Mouse (Mus musculus): ENCODE measurements around the gene Cyp2b23. TPM values are rescaled to one million over a fixed set of nuclear protein-coding genes. Genes with fewer than 3 reads are reported as not detected.
"Not testable (repeated sequence)": the region's sequence is repeated elsewhere in the genome, so short reads cannot be mapped to it uniquely, and the experiment has no call there.

The Cyp2b23 gene
- not detected in 2 replicates for total RNA-seq (2021)
- long read RNA-seq, experiment 1, result 0 reads
- long read RNA-seq, experiment 2, result 0 reads

DNA sequence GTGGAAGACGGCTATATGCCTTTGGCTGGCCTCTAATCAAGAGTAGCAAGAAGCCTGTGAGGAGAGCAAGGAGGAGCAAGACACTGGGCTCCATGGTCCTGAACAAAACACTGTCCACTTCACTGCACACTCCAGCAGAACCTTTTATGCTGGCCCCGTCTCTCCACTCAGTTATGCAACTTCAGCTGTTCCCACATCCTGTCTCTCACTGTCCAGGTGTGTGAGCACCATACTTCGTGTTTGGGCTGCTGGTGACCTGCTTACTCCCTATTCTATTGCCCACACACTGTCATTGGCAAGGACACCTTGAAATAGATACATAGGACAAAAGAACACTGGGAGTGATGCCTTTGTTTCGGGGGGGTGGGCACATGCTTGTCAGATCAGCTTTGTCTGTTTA is at the start of gene Cyp2b23:
Gene Cyp2b23, minus strand, starts transcription at position 101 of the 400 bp plus-strand sequence.
- no peak for DNase-seq

DNA sequence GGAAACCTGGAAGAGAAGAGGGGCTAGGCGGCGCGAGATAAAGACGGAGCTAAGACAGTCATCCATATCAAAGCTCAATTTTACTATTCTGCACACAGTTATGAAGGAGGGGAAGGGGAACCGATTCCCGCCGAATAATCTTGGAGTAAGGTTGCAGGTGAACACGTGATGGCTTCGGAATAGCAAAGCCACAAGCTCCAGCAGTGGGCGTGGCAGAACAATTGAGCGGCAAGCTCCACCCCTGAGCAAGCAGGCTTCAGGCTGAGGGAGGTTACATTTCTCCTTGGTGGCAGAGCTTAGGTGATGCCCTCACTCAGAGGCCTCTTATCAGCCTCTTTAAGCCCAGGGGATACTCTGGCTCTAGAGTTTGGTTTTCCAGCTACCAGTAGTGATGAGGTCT is 24.8 kb upstream of the Cyp2b23 start:
- no peak for DNase-seq

DNA sequence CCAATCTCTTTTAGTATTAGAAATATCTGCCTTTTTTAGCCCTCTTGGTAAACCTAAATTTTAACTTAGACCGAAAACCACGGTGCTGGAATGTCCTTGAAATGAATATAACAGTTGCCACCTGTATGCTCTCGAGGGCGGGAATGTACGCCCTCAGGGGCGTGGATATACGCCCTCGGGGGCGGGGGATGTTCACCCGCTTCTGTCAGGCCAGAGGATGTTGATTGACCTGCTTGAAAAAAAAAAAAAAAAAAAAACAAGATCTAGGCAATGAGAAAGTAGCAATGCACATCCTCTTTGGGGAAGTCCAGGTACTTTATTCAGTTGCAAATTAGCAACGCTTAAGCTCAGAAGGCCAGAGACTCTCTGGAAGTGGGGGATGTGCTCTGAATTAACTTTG is 20.8 kb upstream of the Cyp2b23 start:
- DNase-seq, result no peak

DNA sequence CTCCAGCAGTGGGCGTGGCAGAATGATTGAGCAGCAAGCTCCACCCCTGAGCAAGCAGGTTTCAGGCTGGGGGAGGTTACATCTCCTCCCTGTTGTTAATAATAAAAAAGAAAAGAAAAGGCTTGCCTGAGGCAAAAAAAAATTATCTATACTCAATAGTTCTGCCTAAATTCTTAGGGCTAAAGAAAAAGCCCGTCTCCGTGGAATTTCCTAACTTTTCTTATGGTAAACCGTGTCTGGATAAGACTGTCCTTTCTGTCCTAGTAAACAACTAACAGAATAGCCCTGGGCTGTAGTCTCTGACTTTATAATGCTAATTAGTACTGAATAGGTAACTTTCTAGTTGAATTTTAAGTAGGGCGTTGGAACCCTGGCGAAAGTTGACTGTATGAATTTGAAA is 20.0 kb upstream of the Cyp2b23 start:
- DNase-seq, result not testable (repeated sequence)

DNA sequence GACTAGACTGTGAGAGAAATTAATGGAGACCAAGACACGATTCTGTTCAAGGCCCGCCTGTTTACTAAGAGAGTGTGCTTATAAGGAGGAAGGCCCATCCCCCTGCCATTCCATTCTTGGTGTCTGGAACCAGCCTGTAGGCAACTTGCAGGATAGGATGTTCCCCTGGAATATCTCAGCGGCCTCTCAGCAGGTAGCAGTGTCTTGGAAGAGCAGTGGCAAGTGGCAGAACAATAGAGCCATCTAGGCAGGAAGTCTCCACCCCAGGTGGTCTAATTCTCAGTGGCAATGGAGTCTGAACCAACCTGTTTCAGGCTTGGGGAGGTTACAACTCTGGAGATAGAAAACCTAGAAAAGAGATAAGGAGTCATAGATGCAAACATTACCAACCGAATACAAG is 13.9 kb upstream of the Cyp2b23 start:
- no peak for DNase-seq

DNA sequence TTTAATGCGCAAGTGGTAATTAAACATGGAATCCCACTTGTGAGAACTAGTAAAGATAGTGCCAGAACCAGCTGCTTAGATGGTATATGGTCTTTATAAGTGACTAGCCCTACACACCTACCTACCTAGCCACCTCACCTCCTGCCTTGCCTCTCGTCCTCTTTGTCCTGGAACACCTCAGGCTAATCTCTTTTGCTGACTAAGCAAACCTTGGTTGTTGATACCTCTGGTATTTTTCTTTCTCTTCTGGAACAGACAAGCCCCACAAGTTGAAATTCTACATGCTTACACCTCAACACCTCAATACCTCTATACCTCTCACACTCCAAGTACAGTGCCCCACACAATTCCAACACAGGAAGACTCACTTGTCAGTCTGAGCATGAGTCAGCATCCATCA is 524 bp downstream of the Cyp2b23 start:
- no peak for DNase-seq

DNA sequence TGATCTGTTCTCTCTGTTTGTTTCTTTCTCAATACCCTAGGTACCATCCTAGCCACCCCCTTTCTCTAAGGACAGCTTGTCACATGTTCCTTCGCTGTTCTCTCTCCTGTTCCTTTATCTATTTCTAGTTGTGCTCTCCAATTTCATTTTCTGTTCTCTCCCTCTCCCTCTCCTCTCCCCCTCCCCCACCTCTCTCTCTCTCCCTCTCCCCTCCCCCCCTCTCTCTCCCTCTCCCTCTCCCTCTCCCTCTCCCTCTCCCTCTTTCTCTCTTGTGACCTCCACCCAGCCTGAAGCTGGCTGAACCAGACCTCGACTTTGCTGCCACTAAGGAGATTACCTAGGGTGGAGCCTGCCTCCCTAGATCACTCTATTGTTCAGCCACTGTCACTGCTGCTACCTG is 18.8 kb downstream of the Cyp2b23 start:
- DNase-seq, result not testable (repeated sequence)

DNA sequence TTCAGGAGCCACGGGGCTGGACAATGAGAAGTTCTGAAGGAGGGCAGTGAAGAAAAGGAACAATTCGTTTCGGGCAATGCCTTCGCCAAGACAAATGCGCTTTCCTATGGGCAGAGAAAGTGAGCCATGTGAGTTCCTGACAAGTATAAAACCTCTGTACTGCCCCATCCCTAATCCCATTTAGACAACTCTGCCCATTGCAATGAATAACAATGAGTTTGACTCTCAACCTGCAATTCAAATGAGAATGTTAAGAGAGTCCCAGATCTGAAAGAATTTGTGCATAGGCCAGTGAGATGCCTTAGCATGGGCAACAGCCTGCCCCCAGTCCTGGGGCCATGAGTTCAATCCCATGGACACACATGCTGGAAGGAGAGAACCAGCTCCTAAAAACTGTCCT is 20.2 kb downstream of the Cyp2b23 start:
- DNase-seq, result no peak

DNA sequence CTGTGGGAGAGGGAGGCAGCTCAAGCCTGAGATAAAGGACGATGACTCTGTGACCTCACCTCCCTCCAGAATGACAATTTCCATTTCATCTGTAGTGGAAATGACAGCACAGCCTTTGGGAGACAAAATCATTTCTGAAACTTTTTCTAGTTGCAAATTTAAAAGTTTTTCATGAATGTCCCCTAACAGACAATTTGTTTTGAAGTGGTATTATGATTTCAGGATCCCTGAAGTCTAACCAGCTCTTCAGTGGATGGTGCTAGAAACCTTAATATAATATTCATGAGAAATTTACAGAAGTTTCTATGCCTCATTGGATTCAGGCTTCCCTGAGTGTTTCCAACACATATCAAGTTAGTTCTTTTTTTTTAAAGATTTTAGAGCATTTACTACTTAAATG is 67.9 kb downstream of the Cyp2b23 start, which contains the start of gene Vmn1r185:
Gene Vmn1r185, minus strand, starts transcription at position 101 of the 400 bp plus-strand sequence.
- not testable (repeated sequence) for DNase-seq

Other genes starting within 250 kb of the Cyp2b23 start
- not detected in 2 replicates for gene Nlrp9a, start 151.4 kb downstream of the Cyp2b23 start, total RNA-seq (2021)
- gene Vmn1r185, start 68.0 kb downstream of the Cyp2b23 start, total RNA-seq (2021), result not detected in 2 replicates
- 0.26 TPM in 1 of 2 replicates, not detected in the other for gene Cyp2b19, start 70.7 kb upstream of the Cyp2b23 start, total RNA-seq (2021)
- gene Cyp2g1, start 122.5 kb upstream of the Cyp2b23 start, total RNA-seq (2021), result 1.6 TPM in 1 of 2 replicates, not detected in the other
- gene Cyp2a5, start 148.9 kb upstream of the Cyp2b23 start, total RNA-seq (2021), result 1.8 and 33.4 TPM in 2 replicates

Measured in adrenal gland, postnatal 14 days (tissue).